Mouse (Mus musculus) layer of hippocampus, postnatal 25 days (tissue): ENCODE measurements at regions not wholly inside any gene's neighbourhood (a gene's known extent, or its start where the extent isn't known, plus 50 kb on each side); places are given as distances from the start of the nearest gene placed in this dataset.

Experiments
- DNase-seq, 2 experiments: peaks; one replicate each; pipeline ENCODE4 v3.0.0; 2022; ENCODE audit warnings: mixed read lengths in 2 of 2, low spot score in 1 of 2; ENCODE audit errors: extremely low spot score in 1 of 2

- no peak for DNase-seq
Observed at GRCm38 (mm10) chr1:137200931-137201330, 240.7 kb upstream of the Nr5a2 start.

DNA sequence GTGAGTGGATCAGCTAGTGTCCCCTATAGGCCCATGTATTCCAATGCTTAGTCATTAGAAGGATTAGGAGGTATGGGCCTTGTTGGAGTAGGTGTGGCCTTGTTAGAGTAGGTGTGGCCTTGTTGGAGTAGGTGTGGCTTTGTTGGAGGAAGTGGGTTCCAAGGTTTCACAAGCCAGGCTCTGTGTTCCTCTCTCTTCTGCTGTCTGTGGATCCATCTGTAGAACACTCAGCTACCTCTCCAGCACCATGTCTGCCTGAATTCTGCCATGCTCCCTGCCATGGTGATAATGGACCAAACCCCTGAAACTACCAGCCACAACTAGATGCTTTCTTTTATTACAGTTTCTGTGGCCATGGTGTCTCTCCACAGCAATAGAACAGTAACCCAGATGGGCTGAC is 235.7 kb upstream of the Nr5a2 start:
- no peak for DNase-seq

- DNase-seq: no peak
Observed at GRCm38 (mm10) chr1:137195065-137195620, 234.9 kb upstream of the Nr5a2 start.

DNA sequence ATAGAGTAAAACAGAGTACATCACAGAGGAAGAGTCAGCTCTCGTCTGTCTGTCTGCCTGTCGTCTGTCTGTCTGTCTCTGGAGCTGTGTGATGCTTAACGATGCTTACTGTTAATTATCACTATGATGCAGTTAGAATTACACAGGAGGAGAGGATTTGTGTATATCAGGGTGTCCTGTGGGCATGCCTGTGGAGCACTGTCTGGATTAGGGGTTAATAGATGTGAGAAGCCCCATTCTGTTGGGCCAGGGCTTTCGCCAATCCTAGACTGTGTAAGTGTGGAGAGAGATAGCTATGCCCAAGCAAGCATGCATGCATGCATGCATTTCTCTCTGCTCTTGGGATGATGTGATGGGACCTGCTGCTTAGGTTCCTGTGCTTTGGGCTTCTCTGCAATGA is 218.0 kb upstream of the Nr5a2 start:
- no peak for DNase-seq

DNA sequence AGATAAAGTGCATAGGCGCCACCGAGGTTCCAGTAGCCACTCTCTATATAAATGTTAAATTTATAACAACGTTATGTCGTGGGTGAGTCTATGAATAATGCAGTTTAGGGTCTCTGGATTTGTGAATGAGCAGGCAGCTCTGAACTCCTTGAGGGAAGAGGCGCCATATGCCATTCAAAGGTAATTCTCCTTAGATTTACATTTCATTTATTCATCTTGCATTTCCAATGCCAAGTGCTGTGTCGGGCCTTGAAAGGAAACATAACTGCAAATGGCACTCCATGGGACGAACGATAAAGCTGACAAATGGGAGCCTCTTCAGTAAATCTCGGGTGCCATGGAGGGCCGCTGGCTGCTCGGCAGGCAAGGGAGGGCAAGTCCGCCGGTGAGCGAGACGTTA is 216.4 kb upstream of the Nr5a2 start:
- DNase-seq: no peak

GRCm38 (mm10) chr1:137174081-137174480 is 213.8 kb upstream of the Nr5a2 start:
- no peak for DNase-seq

DNA sequence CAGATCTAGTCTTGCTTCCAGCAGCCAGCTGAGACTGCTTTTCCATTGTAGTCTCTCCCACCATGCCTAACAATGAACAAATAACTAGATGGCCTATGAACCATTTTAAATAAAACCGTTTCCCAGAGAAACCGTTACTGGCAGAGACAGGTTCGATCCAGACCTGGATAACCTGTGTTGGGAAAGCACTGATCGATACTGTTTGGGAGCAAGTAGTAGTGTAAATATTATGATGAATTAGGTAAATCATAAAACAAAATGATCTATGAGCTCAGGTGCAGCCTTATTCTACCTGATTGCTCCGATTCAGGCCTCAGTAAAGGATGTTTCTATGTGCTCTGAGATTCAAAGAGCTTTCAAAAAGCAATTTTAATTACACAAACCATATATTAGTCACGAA is 211.9 kb upstream of the Nr5a2 start:
- no peak for DNase-seq

- DNase-seq: no peak
Observed at GRCm38 (mm10) chr1:137171451-137171850, 211.2 kb upstream of the Nr5a2 start.

- DNase-seq: no peak
Observed at GRCm38 (mm10) chr1:137147891-137148290, 187.6 kb upstream of the Nr5a2 start.

GRCm38 (mm10) chr1:137141879-137142570 is 181.8 kb upstream of the Nr5a2 start:
- no peak for DNase-seq

GRCm38 (mm10) chr1:137141372-137141771 is 181.1 kb upstream of the Nr5a2 start:
- DNase-seq: no peak

- no peak for DNase-seq
Observed at GRCm38 (mm10) chr1:137136156-137136555, 175.9 kb upstream of the Nr5a2 start.

- DNase-seq: no peak
Observed at GRCm38 (mm10) chr1:137133734-137134133, 173.5 kb upstream of the Nr5a2 start.

DNA sequence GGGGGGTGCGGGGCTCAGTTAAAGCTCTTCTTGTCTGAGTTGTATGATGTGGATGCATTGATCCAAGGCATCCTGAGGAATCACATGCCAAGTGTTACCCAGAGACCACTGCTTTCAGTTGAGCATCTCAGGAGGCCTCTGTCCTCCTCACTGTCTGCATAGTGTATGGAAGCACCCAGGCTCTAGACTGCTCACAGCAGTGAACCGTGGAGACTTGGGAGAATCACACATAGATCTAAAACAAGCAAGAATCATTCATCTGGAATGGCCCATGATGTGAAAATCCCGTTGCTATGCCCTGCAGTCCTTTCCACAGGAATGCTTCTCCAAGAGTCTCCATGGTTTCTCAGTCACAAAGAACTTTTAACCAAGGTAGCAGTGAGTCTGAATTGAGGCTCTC is 170.0 kb upstream of the Nr5a2 start:
- no peak for DNase-seq

- no peak for DNase-seq
Observed at GRCm38 (mm10) chr1:137129116-137129515, 168.9 kb upstream of the Nr5a2 start.

- no peak for DNase-seq
Observed at GRCm38 (mm10) chr1:137117866-137118265, 157.6 kb upstream of the Nr5a2 start.

- no peak for DNase-seq
Observed at GRCm38 (mm10) chr1:137106444-137106843, 146.2 kb upstream of the Nr5a2 start.

DNA sequence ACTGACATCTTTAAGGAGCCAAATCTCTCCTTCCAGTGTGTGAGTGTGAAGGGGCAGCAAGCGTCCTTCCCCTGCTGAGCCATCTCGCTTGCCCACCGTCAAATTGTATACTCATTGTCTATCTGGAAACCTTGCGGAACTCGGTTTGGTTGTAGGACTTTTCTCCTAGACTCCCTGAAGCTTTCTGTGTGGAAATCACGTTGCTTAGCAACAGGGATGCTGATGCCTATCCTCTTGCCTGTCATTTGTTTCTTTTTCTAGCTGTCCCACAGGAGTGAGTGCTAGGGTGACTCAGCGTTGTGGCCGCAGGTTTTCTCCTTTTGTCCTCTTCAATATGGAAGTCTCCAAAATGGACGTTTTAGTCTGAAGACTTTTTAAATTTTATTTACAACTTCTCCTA is 131.5 kb upstream of the Nr5a2 start:
- no peak for DNase-seq

GRCm38 (mm10) chr1:137088148-137088547 is 127.9 kb upstream of the Nr5a2 start:
- no peak for DNase-seq

GRCm38 (mm10) chr1:137086766-137087165 is 126.5 kb upstream of the Nr5a2 start:
- DNase-seq: no peak

DNA sequence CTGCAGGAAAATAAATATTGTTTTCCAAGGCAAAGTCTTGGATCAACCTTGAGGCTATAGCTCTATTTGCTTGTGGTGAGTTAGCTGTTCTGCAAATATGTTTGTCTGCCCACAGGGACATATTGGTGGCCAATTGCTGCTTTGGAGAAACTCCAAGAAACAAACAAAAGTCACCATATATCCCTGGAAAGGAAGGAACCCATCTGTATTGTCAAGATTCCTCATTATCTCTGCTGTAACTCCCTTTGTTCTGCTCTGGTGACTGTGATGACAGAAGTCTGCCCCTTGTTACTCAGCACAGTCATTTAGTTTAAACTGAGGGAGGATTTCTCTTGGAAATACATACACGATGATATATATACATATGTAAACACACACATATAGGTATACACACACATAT is 123.3 kb upstream of the Nr5a2 start:
- no peak for DNase-seq

DNA sequence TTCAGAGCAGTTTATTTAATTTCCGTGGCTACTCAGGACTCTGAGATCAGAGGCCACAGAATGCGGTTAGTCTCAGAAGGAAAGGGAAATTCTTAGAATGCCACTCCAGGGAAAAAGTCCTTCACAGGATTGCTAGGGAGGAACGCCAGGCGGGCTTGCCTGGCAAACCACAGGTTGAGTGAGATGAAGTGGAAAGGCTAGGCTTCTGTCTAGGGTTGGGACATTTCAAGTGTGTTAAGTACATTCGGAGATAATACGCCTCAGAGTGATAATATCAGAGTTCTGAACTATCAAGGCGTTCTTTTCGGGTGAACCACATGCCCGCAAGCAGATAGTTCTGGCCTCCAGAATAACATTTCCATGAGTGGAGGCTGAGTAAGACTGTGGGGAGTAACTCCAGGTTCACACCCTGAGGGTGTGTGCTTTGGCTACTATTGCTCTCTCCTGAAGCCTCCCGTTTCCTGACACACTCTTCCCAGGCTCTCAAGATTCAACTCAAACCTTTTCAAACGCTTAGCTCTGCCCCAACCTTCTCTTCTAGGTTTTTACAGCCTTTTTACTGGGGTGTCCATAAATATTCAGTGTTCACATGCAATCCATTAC is 119.3 kb upstream of the Nr5a2 start:
- no peak for DNase-seq
